Mouse (Mus musculus): ENCODE measurements around the gene Pvalb.

The Pvalb gene

GRCm38 (mm10) chr15:78206312-78206711 is at the start of gene Pvalb:
Gene Pvalb, minus strand, starts transcription at chr15:78206400.
- no peak for DNase-seq (ENCODE audit: low read depth, low spot score)

GRCm38 (mm10) chr15:78254751-78255150 is 48.6 kb upstream of the Pvalb start:
- peak; percentile 87 for DNase-seq (ENCODE audit: low read depth, low spot score)

GRCm38 (mm10) chr15:78248410-78248809 is 42.2 kb upstream of the Pvalb start:
- no peak for DNase-seq (ENCODE audit: low read depth, low spot score)

GRCm38 (mm10) chr15:78247659-78248058 is 41.5 kb upstream of the Pvalb start:
- DNase-seq (ENCODE audit: low read depth, low spot score), result no peak

- DNase-seq (ENCODE audit: low read depth, low spot score), result no peak
Observed at GRCm38 (mm10) chr15:78246143-78247116, 40.2 kb upstream of the Pvalb start.

GRCm38 (mm10) chr15:78244695-78245492 is 38.7 kb upstream of the Pvalb start, which contains the start of gene Ncf4:
Gene Ncf4, plus strand, starts transcription at chr15:78244801.
- DNase-seq (ENCODE audit: low read depth, low spot score), result no peak

GRCm38 (mm10) chr15:78243774-78244173 is 37.6 kb upstream of the Pvalb start:
- DNase-seq (ENCODE audit: low read depth, low spot score), result no peak

- DNase-seq (ENCODE audit: low read depth, low spot score), result no peak
Observed at GRCm38 (mm10) chr15:78243061-78243460, 36.9 kb upstream of the Pvalb start.

GRCm38 (mm10) chr15:78241335-78241734 is 35.1 kb upstream of the Pvalb start:
- no peak for DNase-seq (ENCODE audit: low read depth, low spot score)

GRCm38 (mm10) chr15:78239956-78240617 is 33.9 kb upstream of the Pvalb start:
- no peak for DNase-seq (ENCODE audit: low read depth, low spot score)

- DNase-seq (ENCODE audit: low read depth, low spot score), result peak; percentile 88
Observed at GRCm38 (mm10) chr15:78239453-78239852, 33.3 kb upstream of the Pvalb start.

- no peak for DNase-seq (ENCODE audit: low read depth, low spot score)
Observed at GRCm38 (mm10) chr15:78234823-78235509, 28.8 kb upstream of the Pvalb start.

- DNase-seq (ENCODE audit: low read depth, low spot score), result no peak
Observed at GRCm38 (mm10) chr15:78231346-78232331, 25.4 kb upstream of the Pvalb start.

- DNase-seq (ENCODE audit: low read depth, low spot score), result no peak
Observed at GRCm38 (mm10) chr15:78227816-78228215, 21.6 kb upstream of the Pvalb start.

- no peak for DNase-seq (ENCODE audit: low read depth, low spot score)
Observed at GRCm38 (mm10) chr15:78215269-78215668, 9.1 kb upstream of the Pvalb start.

GRCm38 (mm10) chr15:78211367-78211766 is 5.2 kb upstream of the Pvalb start:
- no peak for DNase-seq (ENCODE audit: low read depth, low spot score)

GRCm38 (mm10) chr15:78210203-78210602 is 4.0 kb upstream of the Pvalb start:
- no peak for DNase-seq (ENCODE audit: low read depth, low spot score)

- peak; percentile 13 for DNase-seq (ENCODE audit: low read depth, low spot score)
Observed at GRCm38 (mm10) chr15:78205192-78205591, 1.0 kb downstream of the Pvalb start.

GRCm38 (mm10) chr15:78204053-78204847 is 1.9 kb downstream of the Pvalb start:
- DNase-seq (ENCODE audit: low read depth, low spot score), result peak; percentile 12

All from R1 (cell line).